Mouse (Mus musculus): ENCODE measurements around the gene Vim.

DNA sequence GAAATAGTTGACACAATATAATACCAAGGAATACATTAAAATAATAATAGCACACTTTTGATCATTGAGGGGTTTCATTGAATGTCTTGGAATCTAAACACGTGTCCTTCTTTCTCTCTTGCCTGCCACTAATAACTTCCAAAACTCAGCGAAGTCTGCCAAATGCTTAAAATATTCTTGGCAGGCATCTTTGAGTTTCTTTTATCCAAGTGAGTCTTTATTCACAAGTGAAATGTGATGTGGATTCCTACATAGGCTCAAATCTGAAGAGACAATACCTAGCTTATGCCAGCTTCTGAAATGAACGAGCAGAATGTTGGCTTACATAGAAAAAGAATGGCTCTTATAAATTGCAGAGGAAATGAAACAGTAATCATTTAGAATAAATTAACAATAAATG lies 25.0 kb upstream of the Vim start:
- no peak for TF ChIP-seq CTCF (IDR thresholded peaks at IDR 0.05; ENCODE audit: low read depth)
- no peak for TF ChIP-seq EP300 (IDR thresholded peaks at IDR 0.05; ENCODE audit: low read depth)
